Mouse (Mus musculus) thymus, adult 2 months (tissue): ENCODE results near the gene Pmepa1. TPM values are rescaled to one million over a fixed set of nuclear protein-coding genes. Genes with fewer than 3 reads are reported as not detected.

Experiments
- DNase-seq: peaks from one replicate; pipeline ENCODE4 v3.0.0; 2021
- H3K27ac ChIP-seq: fragments of 200-500 bp; 2 replicates; pipeline ENCODE4 v1.5.1; 2012; ENCODE audit warnings: low read length, control low read depth; ENCODE audit not compliant: control insufficient read depth, insufficient read depth
- H3K27me3 ChIP-seq: fragments of 200-500 bp; 2 replicates; pipeline ENCODE4 v1.6.1; 2012; ENCODE audit warnings: mild to moderate bottlenecking, low read length, moderate library complexity, mixed read lengths; ENCODE audit not compliant: control insufficient read depth, insufficient read depth
- H3K36me3 ChIP-seq: fragments of 200-500 bp; 2 replicates; pipeline ENCODE4 v1.6.1; 2012; ENCODE audit warnings: mild to moderate bottlenecking, low read length, moderate library complexity; ENCODE audit not compliant: control insufficient read depth, insufficient read depth
- H3K4me1 ChIP-seq: fragments of 200-500 bp; replicated peaks from 2 replicates; pipeline ENCODE4 v1.6.1; 2012; ENCODE audit warnings: low read length; ENCODE audit not compliant: control insufficient read depth, insufficient read depth
- H3K4me3 ChIP-seq: fragments of 200-500 bp; 2 replicates; pipeline ENCODE4 v1.5.1; 2012; ENCODE audit warnings: mild to moderate bottlenecking, low read length, control low read depth, moderate library complexity; ENCODE audit not compliant: control insufficient read depth, insufficient read depth
- CTCF ChIP-seq: fragments of 200-500 bp; IDR thresholded peaks from 2 replicates; pipeline ENCODE4 v1.5.1; 2012; ENCODE audit warnings: mild to moderate bottlenecking, control low read depth, low read length, moderate library complexity, borderline replicate concordance; ENCODE audit not compliant: control insufficient read depth, poor library complexity, insufficient read depth; ENCODE audit errors: extremely low read depth
- POLR2A ChIP-seq: fragments of 200-500 bp; IDR thresholded peaks from 2 replicates; pipeline ENCODE4 v1.6.1; 2012; ENCODE audit warnings: mild to moderate bottlenecking, low read length, control low read depth, moderate library complexity; ENCODE audit not compliant: control insufficient read depth, poor library complexity, insufficient read depth; ENCODE audit errors: extremely low read depth
- WGBS: fragments of 180-500 bp; shearing (Covaris S2); methylation state at CpG from one replicate; pipeline ENCODE4 v1.1.7; 2018; 5-methylcytosine and 5-hydroxymethylcytosine counted together
- polyA plus RNA-seq: library from polyadenylated mRNA; depleted of rRNA; stranded (reverse); fragments of >200 nt; gene quantifications from 2 replicates; pipeline ENCODE4 v1.2.3, GENCODE M21; 2012

Gene Pmepa1
- polyA plus RNA-seq, 1 experiment, result 68.7 TPM

DNA sequence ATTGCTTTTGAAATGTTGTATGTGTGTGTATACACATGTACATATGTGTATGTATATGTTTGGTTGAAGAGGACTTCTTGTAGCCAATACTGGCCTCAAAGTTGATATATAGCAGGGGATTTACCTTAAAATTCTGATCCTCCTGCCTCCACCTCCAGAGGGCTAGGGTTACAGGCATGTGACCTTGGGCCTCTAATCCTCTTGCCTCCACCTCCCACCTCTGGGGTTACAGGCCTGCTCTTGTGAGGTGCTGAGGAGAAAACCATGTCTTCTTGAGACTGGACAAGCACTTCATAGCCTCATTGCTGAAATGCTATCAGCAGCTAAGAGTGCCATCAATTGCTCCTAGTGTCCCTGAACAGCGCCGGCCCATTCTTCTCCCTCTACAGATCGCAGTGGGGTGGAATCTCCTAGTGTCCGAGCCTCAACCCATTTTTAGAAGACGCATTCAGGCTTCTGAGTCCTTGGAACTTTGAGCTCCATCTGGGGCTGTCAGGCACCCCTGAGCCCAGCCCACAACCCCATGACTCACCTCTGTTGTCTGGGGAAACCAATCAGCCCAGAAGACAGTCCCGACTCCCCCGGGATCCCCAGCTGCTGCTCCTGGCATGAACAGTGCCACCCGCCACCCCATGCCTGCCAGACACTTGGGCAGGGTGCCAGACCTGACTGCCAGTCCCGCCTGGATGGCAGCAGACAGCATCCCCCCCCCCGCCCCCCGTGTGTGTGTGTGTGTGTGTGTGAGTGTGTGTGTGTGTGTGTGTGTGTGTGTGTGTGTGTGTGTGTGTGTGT lies 30.6 kb upstream of the Pmepa1 start:
- Histone ChIP-seq H3K27ac (no peak overlapping the region), H3K27me3 (no peaks in the 10 kb centered on the region), H3K4me3 (no peak overlapping the region), H3K4me1 (peaks cover 10% of the 10 kb centered on the region), H3K36me3 (no peaks in the 10 kb centered on the region)
- 45% methylated on average over 11 of the region's 11 CpGs for WGBS
- TF ChIP-seq CTCF (no peak), POLR2A (no peak)
- peak; percentile 15 for DNase-seq

DNA sequence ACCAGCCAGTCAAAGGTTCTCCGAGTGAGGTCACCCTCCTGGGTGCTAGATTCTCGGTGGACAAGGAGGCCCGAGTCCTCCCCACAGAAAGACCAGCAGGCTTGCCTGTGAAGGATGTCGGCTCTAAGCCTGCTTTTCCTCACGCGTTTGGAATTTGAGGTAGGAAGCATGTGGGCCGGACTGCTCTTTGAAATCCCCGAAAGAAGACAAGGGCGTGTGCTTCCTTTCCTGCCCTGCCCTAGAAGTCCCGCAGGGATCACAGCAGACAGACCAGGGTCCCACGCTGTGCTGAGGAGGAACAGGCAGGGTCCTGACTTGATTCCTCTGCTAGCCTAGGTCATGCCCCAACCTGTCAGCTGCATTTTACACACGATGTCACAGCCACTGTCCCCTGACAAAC lies 28.7 kb upstream of the Pmepa1 start:
- TF ChIP-seq CTCF (no peak), POLR2A (no peak)
- H3K36me3 ChIP-seq, result no peaks in the 10 kb centered on the region
- H3K4me3 ChIP-seq, result no peak overlapping the region
- no peak for DNase-seq
- WGBS, result 82% methylated on average over 12 of the region's 12 CpGs
- H3K27me3 ChIP-seq, result no peaks in the 10 kb centered on the region
- H3K27ac ChIP-seq, result no peak overlapping the region
- H3K4me1 ChIP-seq, result peaks cover 10% of the 10 kb centered on the region

DNA sequence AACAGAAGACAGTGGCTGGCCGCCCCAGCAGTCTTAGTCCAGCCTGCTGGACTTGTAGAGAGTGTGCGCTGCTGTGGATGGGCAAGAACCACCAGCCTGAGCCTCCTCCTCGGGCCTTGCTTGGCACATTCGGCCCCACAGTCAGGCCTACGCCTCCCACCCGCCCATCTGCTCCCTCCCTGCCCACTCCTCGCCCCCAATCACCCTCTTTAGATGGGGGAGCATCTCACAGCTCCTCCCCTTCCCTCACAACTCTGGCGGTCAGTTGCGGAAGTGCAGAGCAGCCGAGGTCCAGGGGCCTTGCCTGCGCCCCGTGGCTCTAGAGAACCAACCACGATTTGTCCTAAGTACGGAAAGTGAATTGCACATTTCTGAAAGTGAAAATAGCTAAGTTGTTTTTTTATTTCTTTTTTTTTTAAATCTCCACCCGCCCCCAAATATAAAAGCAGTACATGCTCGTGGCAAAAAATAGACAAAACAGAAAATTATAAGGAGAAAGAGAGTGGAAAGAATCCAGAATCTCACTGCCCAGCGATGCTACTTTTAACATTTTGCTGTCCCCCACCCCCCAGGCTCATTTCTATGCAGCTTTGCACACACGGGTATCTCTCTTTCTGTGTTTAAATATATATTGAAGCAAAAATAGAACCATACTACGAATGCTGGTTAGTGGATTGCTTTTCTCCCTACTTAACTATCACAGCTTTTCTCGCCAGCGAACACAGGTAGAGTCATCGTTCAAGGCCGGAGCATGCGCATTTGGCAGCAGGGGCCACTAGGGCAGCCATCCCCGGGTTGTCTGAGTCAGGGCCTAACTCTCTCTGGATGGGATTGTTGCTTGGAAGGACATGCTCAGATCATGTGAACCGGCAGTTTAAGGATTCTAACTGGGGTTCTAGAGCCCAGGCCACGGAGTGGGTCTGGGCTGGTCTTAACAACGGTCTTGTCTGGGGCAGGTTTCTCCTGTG lies 24.6 kb upstream of the Pmepa1 start:
- no peak for DNase-seq
- no peaks in the 10 kb centered on the region for H3K27me3 ChIP-seq
- H3K27ac ChIP-seq, result no peak overlapping the region
- no peaks in the 10 kb centered on the region for H3K4me1 ChIP-seq
- no peak overlapping the region for H3K4me3 ChIP-seq
- 82% methylated on average over 28 of the region's 28 CpGs for WGBS
- no peaks in the 10 kb centered on the region for H3K36me3 ChIP-seq
- no peak for TF ChIP-seq CTCF

DNA sequence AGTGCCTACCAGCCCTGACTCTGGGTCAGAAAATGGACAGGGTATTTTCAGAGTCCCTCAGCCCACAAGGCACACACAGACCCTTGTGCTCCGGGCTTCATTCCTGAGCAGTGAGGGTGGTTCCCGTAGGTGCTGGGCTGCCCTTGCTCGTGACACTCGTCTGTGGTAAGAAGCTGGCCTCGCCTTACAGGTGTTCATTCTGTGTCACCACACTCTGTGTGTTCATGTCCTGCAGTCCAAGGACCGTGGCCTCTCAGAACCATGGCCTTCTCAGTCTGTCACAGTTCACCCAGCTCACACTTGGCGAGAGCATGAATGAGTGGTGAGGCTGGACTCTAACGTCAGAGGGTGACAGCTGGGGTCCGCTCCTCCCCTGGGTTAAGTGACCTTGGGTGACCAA lies 20.1 kb upstream of the Pmepa1 start:
- no peak for TF ChIP-seq POLR2A
- Histone ChIP-seq H3K27me3 (no peaks in the 10 kb centered on the region), H3K36me3 (no peaks in the 10 kb centered on the region), H3K27ac (no peak overlapping the region), H3K4me3 (no peak overlapping the region), H3K4me1 (no peaks in the 10 kb centered on the region)
- DNase-seq, result no peak
- 94% methylated on average over 9 of the region's 9 CpGs for WGBS

DNA sequence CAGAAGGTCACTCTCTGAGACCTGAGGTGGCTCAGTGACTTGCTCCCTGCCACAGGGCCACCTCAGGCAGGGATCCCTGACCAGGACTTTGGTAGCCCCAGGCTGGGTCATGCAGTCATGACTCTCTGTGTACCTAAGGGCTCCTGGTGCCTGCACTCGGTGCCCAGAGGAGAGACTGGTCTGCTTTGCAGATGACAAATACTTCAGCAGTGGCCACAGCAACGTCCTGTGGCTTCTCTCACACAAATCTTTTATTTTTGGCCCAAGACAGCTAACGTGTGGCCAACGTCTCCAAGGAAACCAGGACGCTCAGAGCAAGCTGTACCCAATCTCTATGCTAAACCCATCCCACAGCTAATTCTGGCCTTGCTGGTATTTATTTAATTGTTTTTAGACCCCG lies 16.7 kb upstream of the Pmepa1 start:
- H3K27ac ChIP-seq, result no peak overlapping the region
- no peak for DNase-seq
- H3K4me3 ChIP-seq, result no peak overlapping the region
- no peak for TF ChIP-seq CTCF
- no peak for TF ChIP-seq POLR2A
- no peaks in the 10 kb centered on the region for H3K36me3 ChIP-seq
- H3K4me1 ChIP-seq, result no peaks in the 10 kb centered on the region
- no peaks in the 10 kb centered on the region for H3K27me3 ChIP-seq
- 74% methylated on average over 6 of the region's 6 CpGs for WGBS

DNA sequence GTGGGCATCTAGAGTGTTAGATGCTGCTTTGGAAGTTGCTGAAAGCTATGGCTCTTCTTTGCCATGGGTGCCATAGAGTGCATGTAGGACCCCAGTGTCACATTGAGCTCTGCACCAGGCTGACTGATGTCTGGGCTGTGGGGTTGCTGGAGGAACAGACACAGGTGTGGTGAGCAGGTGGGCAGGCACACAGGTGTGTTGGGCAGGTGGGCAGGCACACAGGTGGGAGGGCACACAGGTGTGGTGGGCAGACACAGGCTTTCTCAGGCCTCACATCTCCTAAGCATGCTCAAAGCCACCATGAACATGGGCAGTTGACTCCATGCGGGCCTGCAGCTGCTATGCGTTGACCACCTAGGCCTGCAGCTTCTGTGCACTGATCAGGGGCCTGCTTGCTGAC lies 16.2 kb upstream of the Pmepa1 start:
- Histone ChIP-seq H3K4me1 (no peaks in the 10 kb centered on the region), H3K36me3 (no peaks in the 10 kb centered on the region), H3K4me3 (no peak overlapping the region), H3K27ac (no peak overlapping the region), H3K27me3 (no peaks in the 10 kb centered on the region)
- DNase-seq, result no peak
- TF ChIP-seq CTCF (no peak), POLR2A (no peak)
- 100% methylated on average over 2 of the region's 2 CpGs for WGBS

DNA sequence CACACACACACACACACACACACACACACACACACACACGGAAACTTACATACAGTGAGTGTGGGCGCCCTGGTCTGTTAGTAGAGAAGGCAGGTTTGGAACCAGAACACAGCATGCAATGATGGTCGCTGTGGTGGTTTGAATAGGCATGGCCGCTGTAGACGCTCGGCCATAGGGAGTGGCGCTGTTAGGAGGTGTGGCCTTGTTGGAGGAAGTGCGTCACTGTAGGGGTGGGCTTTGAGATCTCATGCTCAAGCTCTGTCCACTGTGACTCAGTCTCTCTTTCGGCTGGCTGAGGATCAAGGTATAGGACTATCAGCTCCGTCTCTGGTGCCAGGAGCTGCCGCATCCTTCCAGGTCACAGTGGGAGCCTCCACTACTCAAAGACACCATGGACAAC lies 14.6 kb upstream of the Pmepa1 start:
- H3K36me3 ChIP-seq, result no peaks in the 10 kb centered on the region
- no peak overlapping the region for H3K4me3 ChIP-seq
- DNase-seq, result no peak
- TF ChIP-seq POLR2A, result no peak
- TF ChIP-seq CTCF, result no peak
- no peaks in the 10 kb centered on the region for H3K4me1 ChIP-seq
- 98% methylated on average over 11 of the region's 11 CpGs for WGBS
- no peak overlapping the region for H3K27ac ChIP-seq
- H3K27me3 ChIP-seq, result no peaks in the 10 kb centered on the region
